Mouse (Mus musculus): ENCODE measurements around the gene Aknad1. TPM values are rescaled to one million over a fixed set of nuclear protein-coding genes. Genes with fewer than 3 reads are reported as not detected.

Aknad1 gene
- polyA plus RNA-seq, 1 experiment from 2014 or later = not detected

DNA sequence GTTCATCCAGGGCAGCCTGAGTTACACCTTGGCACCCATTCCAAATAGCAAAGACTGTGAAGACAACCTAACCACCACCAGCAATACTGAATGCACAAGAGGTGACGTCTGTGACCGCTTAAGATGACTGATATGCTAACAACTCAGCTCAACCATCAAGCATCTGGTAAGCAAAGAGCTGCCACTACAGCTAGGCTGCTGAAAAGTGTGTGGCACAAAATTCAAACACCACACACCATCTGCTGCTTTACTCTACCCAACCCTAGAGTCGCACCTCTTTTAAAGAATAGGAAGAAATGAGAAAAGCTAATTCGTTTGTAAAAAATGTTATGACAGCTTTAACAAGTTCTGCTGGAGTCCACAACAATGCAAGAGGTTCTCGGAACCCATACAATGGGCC, 66.2 kb downstream of the Aknad1 start:
- no peaks in the 10 kb centered on the region for H3K27me3 ChIP-seq (replicated peaks)
- no peak overlapping the region for H3K9ac ChIP-seq
- ATAC-seq (ENCODE audit: insufficient number of reproducible peaks, low FRiP score) = no peak
- no peaks in the 10 kb centered on the region for H3K9me3 ChIP-seq (replicated peaks)
- no peak overlapping the region for H3K27ac ChIP-seq (ENCODE audit: poor library complexity, severe bottlenecking)
- no peak overlapping the region for H3K4me3 ChIP-seq
- 77% methylated on average over 5 of the region's 5 CpGs for WGBS
- H3K4me2 ChIP-seq = no peak overlapping the region
- peaks cover 72% of the 10 kb centered on the region for H3K36me3 ChIP-seq
- peaks cover 10% of the 10 kb centered on the region for H3K4me1 ChIP-seq (replicated peaks)

DNA sequence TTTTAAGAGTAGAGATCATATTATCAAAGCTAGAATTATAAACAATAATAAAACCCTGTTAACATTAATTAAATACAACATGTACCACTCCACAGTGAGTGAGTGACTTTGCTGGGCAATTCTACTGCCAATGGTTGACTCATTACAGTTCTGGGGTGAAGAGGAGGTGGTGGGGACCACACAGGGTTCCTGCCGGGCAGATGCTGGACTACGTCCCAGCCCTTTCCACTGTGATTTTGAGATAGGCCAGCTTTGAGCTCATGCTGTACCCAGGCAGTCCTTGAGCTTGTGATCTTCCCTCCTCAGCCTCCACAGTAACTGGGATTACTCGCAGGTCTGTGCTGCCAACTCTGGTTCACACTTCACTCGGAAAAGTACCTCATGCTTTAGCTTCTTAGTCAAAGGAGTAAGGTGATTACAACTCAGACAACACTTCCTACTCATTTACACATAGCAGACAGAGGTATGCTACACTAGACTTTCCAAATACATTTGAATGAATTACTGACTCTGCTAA, 71.3 kb downstream of the Aknad1 start:
- no peak for ATAC-seq (ENCODE audit: insufficient number of reproducible peaks, low FRiP score)
- H3K9ac ChIP-seq = no peak overlapping the region
- H3K4me2 ChIP-seq = no peak overlapping the region
- H3K4me3 ChIP-seq = no peak overlapping the region
- H3K27ac ChIP-seq (ENCODE audit: poor library complexity, severe bottlenecking) = no peak overlapping the region
- peaks cover 57% of the 10 kb centered on the region for H3K36me3 ChIP-seq
- H3K4me1 ChIP-seq (replicated peaks) = peaks cover 4% of the 10 kb centered on the region; the same call in 1 of the 2 replicates
- no peaks in the 10 kb centered on the region for H3K9me3 ChIP-seq (replicated peaks)
- 70% methylated on average over 4 of the region's 4 CpGs for WGBS
- no peaks in the 10 kb centered on the region for H3K27me3 ChIP-seq (replicated peaks)

DNA sequence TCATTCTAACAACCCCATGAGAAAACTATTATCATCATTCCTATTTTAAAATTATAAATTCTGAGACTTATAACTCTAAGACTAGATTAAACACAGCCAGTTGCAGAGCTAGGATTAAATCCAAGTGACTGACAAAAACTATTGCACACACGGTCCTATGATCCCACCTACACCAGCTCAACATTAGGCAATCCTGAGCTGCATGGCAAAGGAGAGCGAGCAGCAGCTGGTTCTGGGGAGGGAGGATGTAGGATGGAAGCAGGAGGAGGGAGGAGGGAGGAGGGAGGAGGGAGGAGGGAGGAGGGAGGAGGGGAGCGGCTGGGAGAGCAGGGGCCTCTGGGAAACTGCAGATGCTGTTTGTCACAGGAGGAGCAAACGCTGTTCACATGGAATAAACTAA, 76.2 kb downstream of the Aknad1 start:
- Histone ChIP-seq H3K27ac (ENCODE audit: poor library complexity, severe bottlenecking) (no peak overlapping the region), H3K4me2 (no peak overlapping the region), H3K36me3 (peaks cover 55% of the 10 kb centered on the region), H3K9ac (no peak overlapping the region), H3K27me3 (replicated peaks) (no peaks in the 10 kb centered on the region), H3K4me1 (replicated peaks) (0 out of 2 replicates have a peak, but pooled peaks cover 3% of the 10 kb centered on the region), H3K4me3 (no peak overlapping the region), H3K9me3 (replicated peaks) (no peaks in the 10 kb centered on the region)
- WGBS = 76% methylated on average over 4 of the region's 4 CpGs
- ATAC-seq (ENCODE audit: insufficient number of reproducible peaks, low FRiP score) = no peak

DNA sequence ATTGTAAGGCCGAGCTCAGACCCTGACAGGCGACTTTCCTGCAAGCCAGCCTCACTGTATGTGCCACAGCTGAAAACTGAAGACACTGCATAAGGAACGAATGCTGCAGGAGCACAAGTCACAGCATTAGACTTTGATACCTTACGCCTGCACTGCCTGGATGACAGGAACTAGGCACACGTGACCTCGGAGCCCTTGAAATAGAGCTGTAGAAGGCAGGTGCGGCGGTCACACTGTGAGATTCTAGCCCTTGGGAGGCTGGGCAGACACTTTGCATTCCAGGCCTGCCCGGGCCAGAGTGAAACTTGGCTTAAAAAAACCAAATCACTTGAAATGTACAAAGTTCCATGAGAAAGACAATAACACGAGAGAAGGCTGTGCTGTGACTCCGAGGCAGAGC, 91.0 kb downstream of the Aknad1 start:
- Histone ChIP-seq H3K4me2 (0 out of 2 replicates have a peak overlapping the region, but pooled peaks have one; percentile 3), H3K4me1 (replicated peaks) (peaks cover 11% of the 10 kb centered on the region), H3K9ac (no peak overlapping the region; the same call in 1 of the 2 replicates), H3K27me3 (replicated peaks) (no peaks in the 10 kb centered on the region), H3K36me3 (peaks cover 23% of the 10 kb centered on the region), H3K4me3 (no peak overlapping the region), H3K27ac (ENCODE audit: poor library complexity, severe bottlenecking) (no peak overlapping the region; the same call in 1 of the 2 replicates), H3K9me3 (replicated peaks) (no peaks in the 10 kb centered on the region)
- ATAC-seq (ENCODE audit: insufficient number of reproducible peaks, low FRiP score) = peak; percentile 51; the same call in 1 of the 2 replicates
- 65% methylated on average over 11 of the region's 11 CpGs for WGBS

DNA sequence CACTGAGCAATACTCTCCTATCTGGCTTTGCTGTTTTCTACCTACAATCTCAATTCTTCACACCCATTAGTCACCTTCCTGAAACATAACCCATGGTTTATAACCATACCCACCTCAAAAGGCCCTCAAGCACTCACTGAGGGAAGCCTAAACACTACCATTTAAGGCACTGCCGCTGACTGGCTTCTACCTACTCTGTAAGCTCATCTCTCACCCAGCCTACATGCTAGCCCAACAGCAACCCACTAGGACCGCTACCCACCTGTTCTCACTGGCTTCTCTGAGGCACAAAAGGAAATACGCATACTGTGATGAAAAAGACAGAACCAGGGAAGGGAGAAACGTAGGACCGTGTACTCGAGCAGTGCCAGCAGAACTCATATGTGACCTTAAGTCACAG, 92.3 kb downstream of the Aknad1 start:
- no peaks in the 10 kb centered on the region for H3K27me3 ChIP-seq (replicated peaks)
- H3K9me3 ChIP-seq (replicated peaks) = no peaks in the 10 kb centered on the region
- WGBS = 92% methylated on average over 6 of the region's 6 CpGs
- ATAC-seq (ENCODE audit: insufficient number of reproducible peaks, low FRiP score) = no peak
- H3K4me1 ChIP-seq (replicated peaks) = peaks cover 11% of the 10 kb centered on the region
- H3K27ac ChIP-seq (ENCODE audit: poor library complexity, severe bottlenecking) = no peak overlapping the region
- peaks cover 23% of the 10 kb centered on the region for H3K36me3 ChIP-seq
- no peak overlapping the region for H3K9ac ChIP-seq
- no peak overlapping the region for H3K4me2 ChIP-seq
- H3K4me3 ChIP-seq = no peak overlapping the region

Other genes starting within 250 kb of the Aknad1 start
- gene 1700013F07Rik, start 205.5 kb upstream of the Aknad1 start, polyA plus RNA-seq (2016; fragmentation: Nextera tagmentation; extraction: Ambion mirVana) = not detected in 2 replicates
- 0.46 and 0.85 TPM in 2 replicates for gene 5330417C22Rik, start 203.1 kb upstream of the Aknad1 start, polyA plus RNA-seq (2016; fragmentation: Nextera tagmentation; extraction: Ambion mirVana)
- 33.8 and 34.8 TPM in 2 replicates for gene Tmem167b, start 177.2 kb upstream of the Aknad1 start, polyA plus RNA-seq (2016; fragmentation: Nextera tagmentation; extraction: Ambion mirVana)
- gene Taf13, start 168.0 kb upstream of the Aknad1 start, polyA plus RNA-seq (2016; fragmentation: Nextera tagmentation; extraction: Ambion mirVana) = 28.9 and 33.1 TPM in 2 replicates
- 9.8 and 10.4 TPM in 2 replicates for gene Wdr47, start 148.4 kb upstream of the Aknad1 start, polyA plus RNA-seq (2016; fragmentation: Nextera tagmentation; extraction: Ambion mirVana)
- gene Clcc1, start 85.7 kb upstream of the Aknad1 start, polyA plus RNA-seq (2016; fragmentation: Nextera tagmentation; extraction: Ambion mirVana) = 46.0 and 46.7 TPM in 2 replicates
- 33.9 and 34.6 TPM in 2 replicates for gene Gpsm2, start 17.3 kb upstream of the Aknad1 start, polyA plus RNA-seq (2016; fragmentation: Nextera tagmentation; extraction: Ambion mirVana)
- 27.3 and 27.8 TPM in 2 replicates for gene Stxbp3, start 100.9 kb downstream of the Aknad1 start, polyA plus RNA-seq (2016; fragmentation: Nextera tagmentation; extraction: Ambion mirVana)
- gene Fndc7, start 150.3 kb downstream of the Aknad1 start, polyA plus RNA-seq (2016; fragmentation: Nextera tagmentation; extraction: Ambion mirVana) = 0.04 TPM in 1 of 2 replicates, not detected in the other
- 64.7 and 72.6 TPM in 2 replicates for gene Prpf38b, start 172.1 kb downstream of the Aknad1 start, polyA plus RNA-seq (2016; fragmentation: Nextera tagmentation; extraction: Ambion mirVana)
- 0.20 TPM in 1 of 2 replicates, not detected in the other for gene Henmt1, start 200.2 kb downstream of the Aknad1 start, polyA plus RNA-seq (2016; fragmentation: Nextera tagmentation; extraction: Ambion mirVana)
- not detected in 2 replicates for gene Gm9857, start 200.8 kb downstream of the Aknad1 start, polyA plus RNA-seq (2016; fragmentation: Nextera tagmentation; extraction: Ambion mirVana)